Mouse (Mus musculus) lung, embryonic 15.5 days (tissue): ENCODE data around the gene Stx1a. TPM values are rescaled to one million over a fixed set of nuclear protein-coding genes. Genes with fewer than 3 reads are reported as not detected.

Experiments used
- ATAC-seq: fragments of 200-750 bp; cut with Nextera tagmentation; 2 replicates; pipeline ENCODE4 v1.8.0; 2017; ENCODE audit warnings: moderate number of reproducible peaks, borderline replicate concordance; ENCODE audit not compliant: low FRiP score, low TSS enrichment; ENCODE audit errors: extremely low read depth
- H3K27ac ChIP-seq: fragments of 300-500 bp; sonication (generic); 2 replicates; pipeline ENCODE4 v1.5.1; 2015; ENCODE audit warnings: moderate library complexity, mild to moderate bottlenecking, inconsistent platforms
- H3K27me3 ChIP-seq: fragments of 300-500 bp; sonication (generic); 2 replicates; pipeline ENCODE4 v1.6.1; 2015; ENCODE audit warnings: inconsistent platforms
- H3K36me3 ChIP-seq: fragments of 300-500 bp; sonication (generic); 2 replicates; pipeline ENCODE4 v1.6.1; 2015; ENCODE audit warnings: inconsistent platforms
- H3K4me1 ChIP-seq: fragments of 300-500 bp; sonication (generic); 2 replicates; pipeline ENCODE4 v1.6.1; 2015; ENCODE audit warnings: inconsistent platforms
- H3K4me2 ChIP-seq: fragments of 300-500 bp; sonication (generic); 2 replicates; pipeline ENCODE4 v1.6.1; 2015; ENCODE audit warnings: inconsistent platforms, mild to moderate bottlenecking, moderate library complexity
- H3K4me3 ChIP-seq: fragments of 300-500 bp; sonication (generic); 2 replicates; pipeline ENCODE4 v1.5.1; 2015; ENCODE audit warnings: mild to moderate bottlenecking, inconsistent platforms
- H3K9ac ChIP-seq: fragments of 300-500 bp; sonication (generic); 2 replicates; pipeline ENCODE4 v1.6.1; 2015; ENCODE audit warnings: inconsistent platforms
- H3K9me3 ChIP-seq: fragments of 300-500 bp; sonication (generic); 2 replicates; pipeline ENCODE4 v1.6.1; 2016; ENCODE audit warnings: inconsistent platforms
- WGBS: fragments of 180-500 bp; shearing (Covaris S2); methylation state at CpG from one replicate; pipeline ENCODE4 v1.1.7; 2015; 5-methylcytosine and 5-hydroxymethylcytosine counted together
- polyA plus RNA-seq: library from polyadenylated mRNA; unstranded; fragments of >200 nt; fragmentation: Nextera tagmentation; extraction: Ambion mirVana; gene quantifications from 2 replicates; pipeline ENCODE4 v1.2.1, GENCODE M21; 2015

The Stx1a gene
- 11.9 and 13.2 TPM in 2 replicates for polyA plus RNA-seq

DNA sequence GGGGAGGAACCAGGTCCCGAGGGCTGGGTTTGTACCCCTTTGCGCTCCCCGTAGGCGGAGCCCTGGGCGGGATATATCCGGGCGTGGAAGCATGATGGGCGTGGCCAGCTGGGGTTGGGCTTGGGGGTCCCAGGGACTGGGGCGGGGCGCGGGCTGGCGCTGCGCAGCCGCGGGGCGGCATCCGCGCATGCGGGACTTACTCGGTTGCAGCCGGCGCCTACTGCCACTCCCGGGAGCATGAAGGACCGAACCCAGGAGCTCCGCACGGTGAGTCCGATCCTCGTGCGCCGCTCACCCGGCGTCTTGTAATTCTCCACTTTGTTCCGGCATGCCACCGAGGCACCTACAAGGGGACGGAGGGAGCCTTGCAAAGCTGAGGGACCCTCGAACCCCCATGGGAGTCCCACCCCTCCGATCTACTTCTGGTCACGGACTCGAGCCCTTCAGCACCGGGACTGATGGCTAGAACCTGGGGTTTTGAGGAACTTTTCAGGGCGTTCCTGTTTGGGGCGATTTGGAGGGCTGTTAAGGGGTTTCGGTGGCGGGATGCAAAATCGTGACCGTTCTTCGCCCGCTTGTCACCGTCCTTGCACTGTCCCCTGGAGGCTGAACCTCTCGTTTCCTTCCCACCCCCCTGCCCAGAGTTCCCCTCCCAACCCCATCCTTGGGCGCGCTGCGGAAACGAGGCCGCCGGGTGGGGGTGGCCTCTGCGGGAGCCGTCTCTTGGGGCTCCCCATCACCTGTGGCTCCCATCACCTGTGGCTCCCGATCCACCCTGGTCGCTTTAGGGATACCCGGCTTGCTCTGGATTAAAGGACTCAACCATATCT is at the start of gene Stx1a:
TSS of gene Stx1a (plus strand) at position 139 of the 830 bp plus-strand sequence.
- under 1% methylated on average over 61 of the region's 61 CpGs for WGBS

DNA sequence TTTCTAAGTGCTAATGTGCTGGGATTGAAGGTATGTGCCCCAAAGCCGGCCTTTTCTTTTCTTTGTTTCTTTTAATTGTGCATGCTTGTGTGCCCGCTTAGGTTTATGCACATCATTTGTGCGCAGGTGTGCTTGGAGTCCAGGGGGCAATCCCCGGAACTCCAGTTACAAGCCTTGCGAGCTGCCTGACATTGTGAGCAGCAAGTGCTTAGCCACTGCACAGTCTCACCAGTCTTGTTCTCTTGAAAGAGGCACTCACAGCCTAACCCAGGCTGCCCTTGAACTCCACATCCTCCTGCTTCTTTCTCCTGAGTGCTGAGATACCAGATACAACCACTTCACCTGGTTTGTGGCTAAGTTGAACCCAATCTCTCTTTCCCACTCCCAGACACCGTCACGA is 49.8 kb upstream of the Stx1a start:
- 0 out of 2 replicates have a peak overlapping the region, but pooled peaks have one; percentile 13 for H3K4me2 ChIP-seq
- ATAC-seq, result 0 out of 2 replicates have a peak, but pooled peaks have one; percentile 15
- no peaks in the 10 kb centered on the region for H3K36me3 ChIP-seq
- peaks cover 23% of the 10 kb centered on the region for H3K4me1 ChIP-seq
- no peak overlapping the region for H3K9ac ChIP-seq
- no peaks in the 10 kb centered on the region for H3K9me3 ChIP-seq
- H3K27me3 ChIP-seq, result no peaks in the 10 kb centered on the region
- WGBS, result 62% methylated on average over 7 of the region's 7 CpGs
- H3K4me3 ChIP-seq, result no peak overlapping the region
- H3K27ac ChIP-seq, result peak overlapping the region; percentile 84

More for the DNA sequence above, at the start of gene Stx1a:
- peak; percentile 92 for ATAC-seq
- peak within 1 kb of the TSS; percentile 79 for H3K4me2 ChIP-seq
- peaks cover 48% of the 10 kb centered on the region for H3K4me1 ChIP-seq
- peak within 1 kb of the TSS; percentile 75 for H3K9ac ChIP-seq
- no peaks in the 10 kb centered on the region for H3K36me3 ChIP-seq
- H3K4me3 ChIP-seq, result peak within 1 kb of the TSS; percentile 66
- H3K27ac ChIP-seq, result peak within 1 kb of the TSS; percentile 70
- no peaks in the 10 kb centered on the region for H3K9me3 ChIP-seq
- no peaks in the 10 kb centered on the region for H3K27me3 ChIP-seq

DNA sequence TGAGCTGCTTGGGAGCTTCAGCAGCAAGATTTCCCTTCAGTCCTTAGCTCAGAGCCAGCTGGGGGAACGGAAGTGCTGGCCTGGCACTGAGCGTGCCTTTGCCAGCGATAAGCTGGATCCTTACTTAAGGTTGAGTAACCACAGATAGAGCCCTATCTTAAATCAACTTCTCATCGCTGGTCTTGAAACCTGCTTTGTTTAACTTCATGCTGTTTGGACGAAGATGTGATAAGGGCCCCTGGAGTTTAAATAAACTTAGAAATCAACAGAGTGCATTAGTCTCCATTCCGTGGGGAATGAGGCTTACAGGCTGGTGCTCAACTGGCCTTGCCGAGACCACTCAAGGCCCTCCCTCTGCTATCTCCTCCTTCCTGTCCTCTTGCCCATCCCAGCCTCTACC is 49.0 kb upstream of the Stx1a start:
- peak; percentile 69 for ATAC-seq
- WGBS, result 5% methylated on average over 7 of the region's 7 CpGs
- Histone ChIP-seq H3K27me3 (no peaks in the 10 kb centered on the region), H3K4me3 (no peak overlapping the region), H3K4me2 (0 out of 2 replicates have a peak overlapping the region, but pooled peaks have one; percentile 13), H3K36me3 (no peaks in the 10 kb centered on the region), H3K27ac (peak overlapping the region; percentile 84), H3K9me3 (no peaks in the 10 kb centered on the region), H3K9ac (no peak overlapping the region), H3K4me1 (peaks cover 23% of the 10 kb centered on the region)

GRCm38 (mm10) chr5:134974921-134975320 is 48.4 kb upstream of the Stx1a start:
- peaks cover 23% of the 10 kb centered on the region for H3K4me1 ChIP-seq
- no peak overlapping the region for H3K9ac ChIP-seq
- no peaks in the 10 kb centered on the region for H3K36me3 ChIP-seq
- peak overlapping the region; percentile 84 for H3K27ac ChIP-seq
- no peak for ATAC-seq
- no peak overlapping the region for H3K4me3 ChIP-seq
- 32% methylated on average over 2 of the region's 2 CpGs for WGBS
- no peaks in the 10 kb centered on the region for H3K27me3 ChIP-seq
- H3K9me3 ChIP-seq, result no peaks in the 10 kb centered on the region
- H3K4me2 ChIP-seq, result no peak overlapping the region

- Histone ChIP-seq H3K9ac (no peak overlapping the region), H3K4me2 (no peak overlapping the region), H3K9me3 (no peaks in the 10 kb centered on the region), H3K27ac (no peak overlapping the region), H3K4me1 (peaks cover 18% of the 10 kb centered on the region), H3K36me3 (no peaks in the 10 kb centered on the region), H3K27me3 (no peaks in the 10 kb centered on the region), H3K4me3 (no peak overlapping the region)
- ATAC-seq, result no peak
- 74% methylated on average over 2 of the region's 2 CpGs for WGBS
Observed at GRCm38 (mm10) chr5:134976164-134976563, 47.1 kb upstream of the Stx1a start.

DNA sequence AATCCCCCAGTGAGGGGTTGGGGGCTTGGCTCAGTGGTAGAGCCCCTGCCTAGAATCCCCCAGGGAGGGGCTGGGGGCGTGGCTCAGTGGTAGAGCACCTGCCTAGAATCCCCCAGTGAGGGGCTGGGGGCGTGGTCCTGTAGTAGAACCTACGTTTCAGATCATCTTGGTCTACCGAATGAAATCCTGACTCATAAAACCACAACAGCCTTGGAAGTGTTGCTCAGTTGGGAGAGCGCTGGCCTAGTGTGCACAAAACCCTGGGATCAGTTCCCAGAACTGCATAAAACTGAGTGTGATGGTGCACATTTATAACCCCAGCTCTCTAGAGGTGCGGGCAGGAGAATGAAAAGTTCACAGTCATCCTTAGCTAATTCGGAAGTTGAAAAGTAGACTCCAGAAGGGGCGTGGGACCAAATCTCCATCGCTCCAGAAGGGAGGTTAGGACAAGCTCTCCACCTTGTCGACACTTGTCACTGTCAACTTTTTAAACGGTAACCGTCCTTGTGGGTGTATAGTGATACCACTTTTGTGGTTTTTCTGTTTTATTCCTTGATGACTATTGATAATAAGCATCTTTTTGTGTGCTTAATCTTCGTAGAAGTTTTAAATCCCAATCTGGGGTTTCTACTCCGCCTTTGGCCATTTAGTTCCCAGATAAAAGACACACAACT is 46.6 kb upstream of the Stx1a start:
- H3K27ac ChIP-seq, result no peak overlapping the region
- H3K9me3 ChIP-seq, result no peaks in the 10 kb centered on the region
- no peaks in the 10 kb centered on the region for H3K27me3 ChIP-seq
- 81% methylated on average over 14 of the region's 14 CpGs for WGBS
- no peak overlapping the region for H3K4me3 ChIP-seq
- no peak overlapping the region for H3K4me2 ChIP-seq
- H3K4me1 ChIP-seq, result peaks cover 17% of the 10 kb centered on the region
- no peak for ATAC-seq
- no peaks in the 10 kb centered on the region for H3K36me3 ChIP-seq
- H3K9ac ChIP-seq, result no peak overlapping the region

GRCm38 (mm10) chr5:134977837-134978236 is 45.4 kb upstream of the Stx1a start:
- no peak overlapping the region for H3K4me2 ChIP-seq
- no peak for ATAC-seq
- no peak overlapping the region for H3K4me3 ChIP-seq
- 73% methylated on average over 4 of the region's 4 CpGs for WGBS
- peaks cover 17% of the 10 kb centered on the region for H3K4me1 ChIP-seq
- H3K36me3 ChIP-seq, result no peaks in the 10 kb centered on the region
- H3K27me3 ChIP-seq, result no peaks in the 10 kb centered on the region
- H3K9me3 ChIP-seq, result no peaks in the 10 kb centered on the region
- H3K9ac ChIP-seq, result no peak overlapping the region
- H3K27ac ChIP-seq, result no peak overlapping the region

- Histone ChIP-seq H3K4me2 (no peak overlapping the region), H3K4me1 (peaks cover 19% of the 10 kb centered on the region), H3K4me3 (no peak overlapping the region), H3K27me3 (peaks cover 20% of the 10 kb centered on the region), H3K9me3 (no peaks in the 10 kb centered on the region), H3K36me3 (no peaks in the 10 kb centered on the region), H3K9ac (no peak overlapping the region), H3K27ac (no peak overlapping the region)
- no peak for ATAC-seq
- WGBS, result 59% methylated on average over 10 of the region's 10 CpGs
Observed at GRCm38 (mm10) chr5:134981149-134981548, 42.1 kb upstream of the Stx1a start.

DNA sequence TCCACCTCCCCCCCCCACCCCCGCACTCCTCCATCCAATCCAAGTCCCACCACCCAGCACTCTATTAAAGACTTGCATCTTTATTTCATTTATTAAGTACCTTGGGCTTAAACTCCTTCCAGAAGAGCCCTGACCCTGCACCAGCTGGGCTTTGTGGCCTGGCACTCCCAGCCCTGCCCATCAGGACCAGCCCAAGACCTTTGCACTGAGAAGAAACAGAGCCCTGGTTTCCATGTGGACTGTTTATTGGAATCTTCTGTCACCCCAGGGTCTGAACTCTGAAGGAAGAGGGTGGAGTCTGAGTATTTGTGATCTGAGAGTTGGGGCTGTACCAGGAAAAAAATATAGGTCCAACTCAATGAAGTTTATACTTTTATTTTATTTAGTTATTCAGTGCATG is 40.2 kb upstream of the Stx1a start:
- H3K4me1 ChIP-seq, result peaks cover 24% of the 10 kb centered on the region
- ATAC-seq, result no peak
- no peaks in the 10 kb centered on the region for H3K9me3 ChIP-seq
- H3K27me3 ChIP-seq, result peaks cover 39% of the 10 kb centered on the region
- H3K36me3 ChIP-seq, result no peaks in the 10 kb centered on the region
- no peak overlapping the region for H3K9ac ChIP-seq
- no peak overlapping the region for H3K4me2 ChIP-seq
- WGBS, result 80% methylated on average over 1 of the region's 1 CpGs
- no peak overlapping the region for H3K4me3 ChIP-seq
- H3K27ac ChIP-seq, result no peak overlapping the region

DNA sequence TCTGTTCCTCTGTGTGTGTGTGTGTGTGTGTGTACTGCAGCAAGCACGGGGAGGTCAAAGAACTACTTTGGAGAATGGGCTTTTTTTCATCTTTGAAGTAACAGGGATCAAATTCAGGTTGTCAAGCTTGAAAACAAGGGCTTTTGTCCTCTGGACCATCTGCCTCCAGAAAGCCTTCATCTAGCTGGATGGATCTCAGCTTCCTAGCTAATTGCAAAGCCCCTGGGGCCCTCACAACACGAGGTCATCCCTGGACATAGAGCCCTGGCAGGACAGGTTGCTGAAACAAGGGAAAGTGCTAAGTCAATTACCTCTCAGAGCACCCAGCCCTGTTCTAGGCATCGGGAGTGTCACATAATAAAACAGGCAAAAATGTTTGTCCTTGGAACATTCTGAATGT is 39.5 kb upstream of the Stx1a start:
- no peaks in the 10 kb centered on the region for H3K36me3 ChIP-seq
- H3K4me3 ChIP-seq, result no peak overlapping the region

DNA sequence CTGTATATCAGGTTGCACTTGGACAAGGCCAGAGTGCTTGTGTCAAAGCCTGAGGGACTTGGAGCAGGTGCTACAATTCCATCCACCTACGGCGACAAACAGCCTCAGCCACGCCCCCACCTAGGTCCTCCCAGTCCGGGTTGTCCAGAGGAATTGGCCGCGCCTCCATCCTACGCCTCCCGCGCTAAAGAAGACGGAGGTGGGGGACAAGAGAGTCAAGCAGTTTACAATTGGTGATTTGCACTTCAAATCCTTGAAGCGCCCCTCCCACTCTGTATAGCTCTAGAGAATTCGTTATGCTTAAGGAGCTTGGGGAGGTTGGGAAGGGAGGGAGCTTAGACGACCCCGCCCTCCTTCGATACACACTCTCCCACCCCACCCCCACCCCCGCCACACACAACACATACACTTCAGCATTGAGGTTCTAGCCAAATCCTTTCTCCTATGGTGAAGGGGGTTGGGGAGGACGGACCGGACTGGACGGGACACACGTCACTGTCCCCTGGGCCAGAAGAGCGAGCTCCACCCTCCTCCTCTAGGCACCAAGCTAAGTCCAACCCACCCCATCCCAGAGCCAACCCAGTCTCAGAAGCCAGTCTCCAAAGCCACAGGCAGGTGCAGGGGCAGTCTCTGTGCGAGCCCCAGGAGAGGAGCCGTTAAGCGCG is 37.5 kb upstream of the Stx1a start, which contains the start of gene Cldn3:
TSS of gene Cldn3 (plus strand) at position 582 of the 665 bp plus-strand sequence.
- Histone ChIP-seq H3K36me3 (no peaks in the 10 kb centered on the region), H3K4me1 (peaks cover 36% of the 10 kb centered on the region), H3K27ac (peak within 1 kb of the TSS; percentile 93), H3K9me3 (no peaks in the 10 kb centered on the region), H3K9ac (peak within 1 kb of the TSS; percentile 56), H3K27me3 (peaks cover 48% of the 10 kb centered on the region), H3K4me2 (peak within 1 kb of the TSS; percentile 47), H3K4me3 (peak within 1 kb of the TSS; percentile 44)
- ATAC-seq, result peak; percentile 93
- under 1% methylated on average over 25 of the region's 25 CpGs for WGBS

More for the DNA sequence above, 39.5 kb upstream of the Stx1a start:
- Histone ChIP-seq H3K4me1 (peaks cover 24% of the 10 kb centered on the region), H3K4me2 (no peak overlapping the region), H3K27me3 (peaks cover 44% of the 10 kb centered on the region), H3K9me3 (no peaks in the 10 kb centered on the region), H3K9ac (no peak overlapping the region), H3K27ac (0 out of 2 replicates have a peak overlapping the region, but pooled peaks have one; percentile 93)
- 25% methylated on average over 3 of the region's 3 CpGs for WGBS
- ATAC-seq, result no peak
